Mouse (Mus musculus): Measurements from ENCODE around the gene Hoxc10.

Gene Hoxc10

GRCm38 (mm10) chr15:102967511-102968397, 1.2 kb downstream of the Hoxc10 start:
- no peak for DNase-seq (ENCODE audit: low spot score)

- no peak for DNase-seq (ENCODE audit: low spot score)
Measured at GRCm38 (mm10) chr15:102969296-102969695, 2.7 kb downstream of the Hoxc10 start.

- DNase-seq (ENCODE audit: low spot score), result no peak
Measured at GRCm38 (mm10) chr15:102970740-102971139, 4.1 kb downstream of the Hoxc10 start.

- DNase-seq (ENCODE audit: low spot score), result no peak
Measured at GRCm38 (mm10) chr15:102972254-102972653, 5.7 kb downstream of the Hoxc10 start.

- DNase-seq (ENCODE audit: low spot score), result no peak
Measured at GRCm38 (mm10) chr15:102972753-102973152, 6.2 kb downstream of the Hoxc10 start.

- no peak for DNase-seq (ENCODE audit: low spot score)
Measured at GRCm38 (mm10) chr15:102975034-102975433, 8.4 kb downstream of the Hoxc10 start.

GRCm38 (mm10) chr15:102975688-102976111, 9.1 kb downstream of the Hoxc10 start:
- no peak for DNase-seq (ENCODE audit: low spot score)

GRCm38 (mm10) chr15:102976171-102976570, 9.6 kb downstream of the Hoxc10 start, which contains the start of gene Hoxc9:
TSS of gene Hoxc9 (plus strand) at chr15:102976439.
- DNase-seq (ENCODE audit: low spot score), result no peak

- DNase-seq (ENCODE audit: low spot score), result no peak
Measured at GRCm38 (mm10) chr15:102976631-102977422, 10.2 kb downstream of the Hoxc10 start.

GRCm38 (mm10) chr15:102977423-102977974, 10.9 kb downstream of the Hoxc10 start:
- no peak for DNase-seq (ENCODE audit: low spot score)

- no peak for DNase-seq (ENCODE audit: low spot score)
Measured at GRCm38 (mm10) chr15:102978615-102979515, 12.3 kb downstream of the Hoxc10 start.

- DNase-seq (ENCODE audit: low spot score), result no peak
Measured at GRCm38 (mm10) chr15:102979936-102980335, 13.3 kb downstream of the Hoxc10 start.

- DNase-seq (ENCODE audit: low spot score), result no peak
Measured at GRCm38 (mm10) chr15:102980352-102980751, 13.8 kb downstream of the Hoxc10 start.

- DNase-seq (ENCODE audit: low spot score), result no peak
Measured at GRCm38 (mm10) chr15:102980912-102981311, 14.3 kb downstream of the Hoxc10 start.

GRCm38 (mm10) chr15:102981379-102982288, 15.0 kb downstream of the Hoxc10 start:
- no peak for DNase-seq (ENCODE audit: low spot score)

GRCm38 (mm10) chr15:102983716-102984115, 17.1 kb downstream of the Hoxc10 start:
- no peak for DNase-seq (ENCODE audit: low spot score)

GRCm38 (mm10) chr15:102984521-102984920, 17.9 kb downstream of the Hoxc10 start:
- DNase-seq (ENCODE audit: low spot score), result no peak

GRCm38 (mm10) chr15:102984925-102985324, 18.3 kb downstream of the Hoxc10 start:
- no peak for DNase-seq (ENCODE audit: low spot score)

GRCm38 (mm10) chr15:102987124-102987833, 20.7 kb downstream of the Hoxc10 start:
- DNase-seq (ENCODE audit: low spot score), result peak; percentile 89

GRCm38 (mm10) chr15:102988078-102988477, 21.5 kb downstream of the Hoxc10 start:
- DNase-seq (ENCODE audit: low spot score), result no peak

Data from layer of hippocampus, adult 9-10 months (tissue).